Mouse (Mus musculus): ENCODE data around the gene Myg1.

GRCm38 (mm10) chr15:102283648-102284047 lies 47.9 kb upstream of the Myg1 start:
- TF ChIP-seq CTCF (IDR thresholded peaks at IDR 0.05; ENCODE audit: borderline replicate concordance, control insufficient read depth, extremely low read depth, insufficient read depth, low read length, poor library complexity): no peak
- TF ChIP-seq POLR2A (IDR thresholded peaks at IDR 0.05; ENCODE audit: control insufficient read depth, extremely low read depth, insufficient read depth, low read length, poor library complexity): no peak

Data from thymus, adult 2 months (tissue).